In the genomic region with DNA sequence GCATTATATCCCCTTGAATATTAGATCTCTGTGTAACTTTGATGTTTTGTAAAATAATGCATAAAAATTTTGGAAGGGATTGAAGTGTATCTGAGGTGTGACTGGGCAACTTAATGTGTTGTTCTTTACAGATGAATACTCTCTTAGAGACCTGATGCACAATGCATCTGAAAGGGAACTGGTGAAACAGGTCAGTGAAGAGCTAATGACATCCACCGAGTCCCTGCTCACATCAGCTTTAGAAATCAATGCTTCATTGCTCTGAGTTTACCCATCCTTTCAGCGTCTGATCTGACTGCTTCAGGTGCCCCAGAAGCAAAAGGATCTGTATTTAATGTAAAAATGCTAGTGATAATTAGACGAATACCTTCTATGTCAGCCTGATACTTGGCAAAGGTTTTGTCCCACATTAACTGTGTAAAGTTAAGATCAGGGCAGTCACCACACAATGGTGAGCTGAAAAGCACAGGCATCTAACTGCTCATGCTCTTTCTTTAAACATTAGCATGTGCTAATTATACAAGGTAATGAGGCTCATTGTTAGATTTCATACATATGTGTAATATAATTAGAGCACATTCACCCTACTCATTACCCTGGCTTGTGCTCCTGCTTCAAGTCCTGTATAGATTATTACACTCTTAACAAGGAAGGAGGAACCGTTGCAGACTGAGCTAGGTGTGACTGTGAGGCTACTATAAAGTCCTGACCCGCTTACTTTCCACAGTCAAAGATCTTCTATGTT, we compare ENCODE assay signal across 29 mouse cellular contexts.
DNase-seq lines count a peak whose midpoint lies in the region; ATAC-seq and TF ChIP-seq lines count a peak whose summit lies in the region.
"Had no signal": no experiment of that assay in that cellular context is flagged by ENCODE, and none has a peak within 500 bp of the region (broad histone marks: within the 10 kb centered on the region; RNA-seq: fewer than 3 reads in every experiment).

No protein-coding gene starts in this region.

- no peak overlapping the region for H3K4me3 ChIP-seq in forebrain, embryonic 12.5 days (replicated peaks)
- H3K4me3 ChIP-seq in forebrain, embryonic 15.5 days, result no peak overlapping the region
- H3K4me3 ChIP-seq in lung, adult 2 months (replicated peaks; ENCODE audit: extremely low read depth, low read depth, low read length), result no peak overlapping the region
- H3K4me3 ChIP-seq: embryonic facial prominence, embryonic 12.5 days; embryonic facial prominence, embryonic 15.5 days; erythroblast, embryonic 14.5 days; gastrocnemius, adult 2 months; heart, embryonic 10.5 days; heart, embryonic 13.5 days had no signal

- no peaks in the 10 kb centered on the region for H3K36me3 ChIP-seq in forebrain, embryonic 12.5 days (replicated peaks)
- no peaks in the 10 kb centered on the region for H3K36me3 ChIP-seq in forebrain, embryonic 15.5 days
- H3K36me3 ChIP-seq: embryonic facial prominence, embryonic 12.5 days; embryonic facial prominence, embryonic 15.5 days; heart, embryonic 10.5 days; heart, embryonic 13.5 days had no signal

- ATAC-seq in forebrain, embryonic 12.5 days (ENCODE audit: low FRiP score), result peak; percentile 86; the same call in 1 of the 2 replicates
- ATAC-seq in forebrain, embryonic 15.5 days (replicated peaks), result peak; percentile 55
- no peak for ATAC-seq in erythroblast, adult 5-6 weeks (replicated peaks; ENCODE audit: low FRiP score, poor library complexity, severe bottlenecking)
- ATAC-seq: activated CD4-positive, CD25-positive, alpha-beta regulatory T cell, adult 4 months; CD4-positive, CD25-positive, alpha-beta regulatory T cell, adult 4 months; hindbrain, postnatal 0 days; inflammation-experienced regulatory T-cells, adult 6 months; intestine, embryonic 16.5 days had no signal

- peak; percentile 64 for DNase-seq in brain, embryonic 14.5 days (ENCODE audit: low read depth)
- no peak for DNase-seq in lung, adult 2 months
- no peak for DNase-seq in lung, postnatal 25 days (ENCODE audit: low spot score)
- DNase-seq: adrenal gland, adult 8-10 months; adrenal gland, postnatal 25 days; cerebellum, adult 11 months; cerebellum, adult 2 months; cerebellum, adult 9-11 months; cerebellum, postnatal 25 days; gastrocnemius, adult 2 months; gastrocnemius, postnatal 14 days; heart, adult 18-20 months; heart, postnatal 14 days; heart, postnatal 4 days; kidney, adult 18-20 months had no signal

- H3K4me1 ChIP-seq in forebrain, embryonic 12.5 days, result no peaks in the 10 kb centered on the region
- H3K4me1 ChIP-seq in forebrain, embryonic 15.5 days, result peaks cover 5% of the 10 kb centered on the region; the same call in 1 of the 2 replicates
- H3K4me1 ChIP-seq in lung, adult 2 months (ENCODE audit: control insufficient read depth, insufficient read depth, low read length), result no peaks in the 10 kb centered on the region
- H3K4me1 ChIP-seq: embryonic facial prominence, embryonic 12.5 days; embryonic facial prominence, embryonic 15.5 days; heart, embryonic 10.5 days had no signal

- no peak for TF ChIP-seq POLR2A in brain, embryonic 14.5 days (IDR thresholded peaks at IDR 0.05; ENCODE audit: borderline replicate concordance, extremely low read depth, insufficient read depth, insufficient read length, poor library complexity, severe bottlenecking)
- no peak for TF ChIP-seq POLR2A in lung, adult 2 months (IDR thresholded peaks at IDR 0.05; ENCODE audit: borderline replicate concordance, extremely low read depth, low read depth, low read length)

- H3K27me3 ChIP-seq in forebrain, embryonic 12.5 days, result no peaks in the 10 kb centered on the region
- no peaks in the 10 kb centered on the region for H3K27me3 ChIP-seq in forebrain, embryonic 15.5 days
- H3K27me3 ChIP-seq: embryonic facial prominence, embryonic 12.5 days; embryonic facial prominence, embryonic 15.5 days; heart, embryonic 13.5 days had no signal

- no peak overlapping the region for H3K27ac ChIP-seq in forebrain, embryonic 12.5 days
- H3K27ac ChIP-seq in forebrain, embryonic 15.5 days (replicated peaks), result no peak overlapping the region
- H3K27ac ChIP-seq: embryonic facial prominence, embryonic 12.5 days; embryonic facial prominence, embryonic 15.5 days; gastrocnemius, adult 2 months; heart, embryonic 10.5 days; heart, embryonic 13.5 days; hindbrain, embryonic 14.5 days; hindbrain, postnatal 0 days had no signal

- no peak overlapping the region for H3K9ac ChIP-seq in forebrain, embryonic 12.5 days
- H3K9ac ChIP-seq in forebrain, embryonic 15.5 days (replicated peaks), result no peak overlapping the region
- H3K9ac ChIP-seq: embryonic facial prominence, embryonic 12.5 days; embryonic facial prominence, embryonic 15.5 days; heart, embryonic 13.5 days; hindbrain, embryonic 14.5 days had no signal

- H3K9me3 ChIP-seq in forebrain, embryonic 12.5 days, result no peaks in the 10 kb centered on the region
- H3K9me3 ChIP-seq in forebrain, embryonic 15.5 days, result no peaks in the 10 kb centered on the region
- H3K9me3 ChIP-seq: embryonic facial prominence, embryonic 12.5 days; embryonic facial prominence, embryonic 15.5 days; heart, embryonic 10.5 days; heart, embryonic 13.5 days had no signal

- TF ChIP-seq CTCF in brain, embryonic 14.5 days (IDR thresholded peaks at IDR 0.05; ENCODE audit: borderline replicate concordance, extremely low read depth, insufficient read depth, insufficient read length), result no peak
- no peak for TF ChIP-seq CTCF in lung, adult 2 months (IDR thresholded peaks at IDR 0.05; ENCODE audit: insufficient read depth, low read length)

- H3K4me2 ChIP-seq in forebrain, embryonic 12.5 days, result no peak overlapping the region
- no peak overlapping the region for H3K4me2 ChIP-seq in forebrain, embryonic 15.5 days (replicated peaks)
- H3K4me2 ChIP-seq: embryonic facial prominence, embryonic 12.5 days; embryonic facial prominence, embryonic 15.5 days; heart, embryonic 13.5 days; hindbrain, embryonic 14.5 days had no signal

- WGBS in forebrain, embryonic 12.5 days, result 40% methylated on average over 5 of the region's 5 CpGs
- 36% methylated on average over 5 of the region's 5 CpGs for WGBS in forebrain, embryonic 15.5 days
- WGBS in lung, adult 2 months, result 73% methylated on average over 5 of the region's 5 CpGs
